Mouse (Mus musculus) gastrocnemius, adult 2 months (tissue): ENCODE results near the gene Hdac8. TPM values are rescaled to one million over a fixed set of nuclear protein-coding genes. Genes with fewer than 3 reads are reported as not detected.

Experiments used
- DNase-seq: peaks from one replicate; pipeline ENCODE4 v3.0.0; 2022
- H3K27ac ChIP-seq: fragments of 200-600 bp; 2 replicates; pipeline ENCODE4 v1.8.1; 2022; ENCODE audit warnings: mild to moderate bottlenecking
- H3K4me3 ChIP-seq: fragments of 200-600 bp; 2 replicates; pipeline ENCODE4 v1.8.1; 2022; ENCODE audit warnings: mild to moderate bottlenecking, moderate library complexity
- CTCF ChIP-seq: fragments of 200-600 bp; IDR thresholded peaks from 2 replicates; pipeline ENCODE4 v1.8.1; 2022; ENCODE audit warnings: antibody characterized with exemption, mild to moderate bottlenecking, moderate library complexity
- intact Hi-C: fragments of 180-260 bp; cut with DNase I; formaldehyde crosslinking; loops from one replicate; pipeline ENCODE4 v1.15.1; 2025
- long read RNA-seq, 2 experiments: library from polyadenylated mRNA; stranded (forward); transcript quantifications; one replicate each; pipeline ENCODE4 v2.0.0; 2021
- total RNA-seq, 2 experiments: library from RNA; stranded (reverse); gene quantifications; 2 replicates each; pipeline ENCODE4 v1.2.3; 2021

Gene Hdac8
- total RNA-seq = 1 to 10 TPM; 3.8 to 4.2 TPM
- long read RNA-seq, experiment 1 = 0 reads
- long read RNA-seq, experiment 2, partial matches to known transcripts = 1 of 2 reads
- long read RNA-seq, experiment 2, other reads (novel, unspliced or antisense) = 0 of 2 reads

DNA sequence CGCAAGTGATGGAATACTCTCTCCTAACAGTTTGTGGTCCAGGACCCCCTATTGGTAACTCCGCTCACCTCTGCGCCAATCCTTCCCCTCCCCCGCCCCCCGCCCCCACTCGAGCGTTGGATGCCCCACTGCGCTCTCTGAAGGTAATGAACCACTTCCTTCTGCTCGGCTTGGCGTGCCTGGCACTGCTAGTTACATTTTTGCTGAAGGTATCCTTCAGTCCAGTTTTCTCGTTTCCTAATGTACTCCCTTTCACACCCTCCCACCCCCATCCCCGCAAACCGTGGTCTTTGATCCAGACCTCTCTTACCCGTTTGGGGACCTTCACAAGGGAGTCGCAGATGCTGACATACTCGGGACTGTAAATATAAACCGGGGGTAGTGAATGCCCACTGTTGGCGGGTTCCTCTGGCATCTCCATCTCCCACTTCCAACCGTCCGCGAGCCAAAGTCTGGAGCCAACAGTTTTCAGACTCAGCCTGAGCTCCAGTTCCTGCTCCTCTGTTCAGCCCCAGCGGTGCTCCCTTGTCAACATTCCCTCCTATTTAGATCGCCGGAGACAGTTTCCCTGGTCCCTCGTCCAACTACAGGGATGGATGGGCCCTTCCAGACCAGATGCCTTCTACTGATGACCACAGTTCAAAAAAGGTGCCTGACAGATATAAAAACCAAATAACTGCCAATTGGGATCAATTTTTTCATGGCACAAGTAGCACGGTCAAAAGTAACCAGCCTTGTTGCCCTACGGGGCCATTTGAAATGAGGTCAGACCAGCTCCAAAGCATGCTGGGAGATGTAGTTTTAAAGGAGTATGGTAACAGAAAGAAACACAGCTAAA lies at the start of gene Hdac8:
Gene Hdac8 (minus strand): TSS at position 716 of the 838 bp plus-strand sequence.
- TF ChIP-seq CTCF = no peak
- DNase-seq = peak; percentile 53
- intact Hi-C loops = no loop called here

DNA sequence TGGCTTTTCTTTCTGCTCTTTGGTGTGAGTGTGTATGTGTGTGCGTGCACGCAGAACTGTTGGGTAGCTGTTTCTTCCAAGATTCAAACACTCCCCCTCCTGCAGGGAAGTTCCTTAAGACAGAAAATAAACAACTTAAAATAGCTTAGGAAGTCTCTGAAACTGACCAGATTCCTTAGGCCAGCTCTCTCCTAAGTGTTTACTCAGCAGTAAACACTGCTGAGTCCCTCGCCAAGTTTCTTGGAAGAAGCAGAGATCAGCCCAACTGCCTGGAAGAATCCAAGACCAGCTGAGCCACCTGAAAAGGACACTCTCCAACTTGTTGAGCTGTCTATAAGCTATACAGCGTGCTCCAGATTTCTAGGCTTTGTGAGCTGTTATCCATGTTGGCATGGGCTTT lies 4.0 kb upstream of the Hdac8 start:
- Histone ChIP-seq H3K27ac (no peak overlapping the region), H3K4me3 (no peak overlapping the region)
- intact Hi-C loops = no loop called here
- no peak for DNase-seq
- TF ChIP-seq CTCF = no peak

More for the DNA sequence above, at the start of gene Hdac8:
- peak within 1 kb of the TSS; percentile 88 for H3K27ac ChIP-seq
- H3K4me3 ChIP-seq = peak within 1 kb of the TSS; percentile 74

- intact Hi-C loops = no loop called here
- Histone ChIP-seq H3K27ac (peak overlapping the region; percentile 88), H3K4me3 (peak overlapping the region; percentile 74)
- no peak for TF ChIP-seq CTCF
- no peak for DNase-seq
Measured at GRCm38 (mm10) chrX:102504179-102504578, 980 bp downstream of the Hdac8 start.

DNA sequence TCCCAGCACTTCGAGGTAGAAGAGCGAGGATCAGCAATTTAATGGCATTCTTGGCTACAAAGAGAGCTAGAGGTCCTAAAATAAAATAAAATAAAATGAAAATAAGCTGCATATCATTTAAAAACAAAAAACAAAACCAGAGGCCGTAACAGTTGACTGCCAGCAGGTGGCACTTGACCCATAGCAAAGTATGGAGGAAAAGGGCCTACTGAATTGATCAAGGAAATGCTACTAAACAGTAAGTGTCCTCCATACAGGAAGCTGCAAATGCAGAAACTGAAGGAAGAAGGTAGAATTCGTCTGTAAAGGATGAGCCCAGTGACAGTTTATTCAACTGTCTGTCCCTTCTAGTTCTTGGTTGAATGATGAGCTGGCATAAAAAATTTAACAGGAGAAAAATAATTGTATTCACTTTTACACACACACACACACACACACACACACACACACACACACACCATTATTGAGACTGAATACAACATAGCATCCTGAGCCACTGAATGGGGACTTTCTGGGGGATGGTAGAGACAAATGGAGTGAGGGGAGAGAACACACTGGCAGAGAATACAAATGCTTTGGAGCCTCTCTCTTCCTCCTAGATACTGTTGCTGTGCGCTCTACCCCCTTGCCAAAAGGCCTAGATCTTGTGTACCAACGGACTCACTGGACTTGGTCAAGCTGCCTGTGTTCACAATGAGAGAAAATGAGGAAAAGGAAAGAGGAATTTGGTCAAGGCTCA lies 11.0 kb downstream of the Hdac8 start:
- no peak overlapping the region for H3K27ac ChIP-seq
- intact Hi-C loops = no loop called here
- no peak for DNase-seq
- peak; percentile 46 for TF ChIP-seq CTCF
- H3K4me3 ChIP-seq = no peak overlapping the region

DNA sequence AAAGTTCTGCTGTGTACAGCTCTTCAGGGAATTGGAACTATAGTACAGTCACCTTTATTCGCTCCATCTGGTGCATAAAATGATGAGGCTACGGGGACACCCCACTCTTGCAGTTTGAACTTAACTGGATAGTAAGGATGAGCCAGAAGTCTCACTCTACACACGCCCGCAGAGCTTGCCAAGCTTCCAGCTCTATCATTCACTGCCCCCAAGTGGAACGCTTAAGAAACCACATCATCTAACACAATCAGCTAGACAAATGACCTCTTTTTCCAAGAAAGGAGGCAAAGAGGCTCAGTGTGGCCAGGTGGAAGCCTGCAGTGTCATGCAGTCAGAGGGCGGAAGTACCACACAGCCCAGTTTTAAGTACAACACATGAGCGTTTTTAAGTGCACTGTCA lies 19.6 kb downstream of the Hdac8 start:
- intact Hi-C loops = no loop called here
- no peak overlapping the region for H3K4me3 ChIP-seq
- TF ChIP-seq CTCF = no peak

DNA sequence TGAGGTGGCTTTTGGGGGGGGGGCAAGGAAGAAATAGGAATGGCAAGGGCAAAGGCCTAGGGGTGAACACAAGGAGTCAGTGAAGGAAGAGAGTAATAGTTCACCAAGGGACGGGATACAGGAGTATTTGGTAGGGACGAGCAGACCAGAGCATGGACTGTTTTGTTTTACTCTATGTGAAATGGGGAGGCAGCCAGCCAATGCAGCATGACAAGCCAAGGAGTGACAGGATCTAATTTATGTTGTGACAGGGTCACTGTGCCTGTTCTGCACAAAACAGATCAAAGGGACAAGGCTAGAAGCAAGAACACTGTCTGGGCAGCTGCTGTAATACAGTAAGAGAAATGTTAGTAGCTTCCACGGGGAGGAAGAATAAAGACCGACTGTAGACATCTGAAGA lies 25.5 kb downstream of the Hdac8 start:
- Histone ChIP-seq H3K27ac (no peak overlapping the region), H3K4me3 (no peak overlapping the region)
- peak; percentile 24 for DNase-seq
- intact Hi-C loops = loop anchor here (2.0 kb wide), 2 partner anchors 261 to 319 kb away; no protein-coding TSS in a partner anchor
- TF ChIP-seq CTCF = no peak

More for the DNA sequence above, 19.6 kb downstream of the Hdac8 start:
- no peak for DNase-seq
- no peak overlapping the region for H3K27ac ChIP-seq

- intact Hi-C loops = loop anchor here (2.0 kb wide), 2 partner anchors 260 to 318 kb away; no protein-coding TSS in a partner anchor
- H3K4me3 ChIP-seq = no peak overlapping the region
- no peak for DNase-seq
- peak; percentile 82 for TF ChIP-seq CTCF
- H3K27ac ChIP-seq = no peak overlapping the region
Measured at GRCm38 (mm10) chrX:102478965-102479364, 26.2 kb downstream of the Hdac8 start.

DNA sequence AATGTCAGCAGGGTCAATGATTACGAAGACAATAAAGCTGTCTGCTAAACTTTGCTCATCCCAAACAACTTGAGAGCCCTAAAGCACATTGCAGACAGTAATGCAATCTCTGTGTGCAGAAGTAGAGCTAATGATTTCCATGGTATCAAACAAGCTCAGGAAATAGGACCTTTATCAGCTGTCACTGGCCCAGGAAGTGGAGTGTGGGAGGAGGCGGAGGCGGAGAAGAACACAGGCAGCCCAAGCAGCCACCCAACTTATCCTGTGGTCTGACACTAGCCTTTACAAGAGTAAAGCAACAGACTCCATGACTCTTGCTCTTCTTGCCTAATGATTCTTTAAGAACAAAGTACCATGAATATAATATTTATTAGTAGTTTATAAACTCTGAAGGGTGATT lies 26.7 kb downstream of the Hdac8 start:
- no peak overlapping the region for H3K4me3 ChIP-seq
- intact Hi-C loops = loop anchor here (2.0 kb wide), 2 partner anchors 260 to 318 kb away; no protein-coding TSS in a partner anchor
- TF ChIP-seq CTCF = no peak
- H3K27ac ChIP-seq = no peak overlapping the region
- no peak for DNase-seq

DNA sequence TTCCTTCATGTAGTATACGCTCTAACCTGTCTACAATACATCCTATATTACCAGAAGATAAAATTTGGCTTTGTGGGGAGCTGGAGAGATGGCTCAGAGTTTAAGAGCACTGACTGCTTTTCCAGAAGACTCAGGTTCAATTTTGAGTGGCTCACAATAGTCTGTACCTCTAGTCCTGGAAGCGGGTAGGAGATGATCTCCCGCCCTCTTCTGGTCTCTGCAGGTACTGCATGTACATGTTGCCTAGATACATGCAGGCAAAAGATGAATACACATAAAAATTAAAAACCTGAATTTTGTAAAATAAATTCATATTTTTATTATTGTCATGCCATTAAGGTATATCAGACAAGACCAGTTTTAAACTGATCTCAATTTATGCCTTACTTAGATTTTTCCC lies 28.4 kb downstream of the Hdac8 start:
- peak; percentile 68 for DNase-seq
- intact Hi-C loops = no loop called here
- TF ChIP-seq CTCF = peak; percentile 90
- no peak overlapping the region for H3K4me3 ChIP-seq
- H3K27ac ChIP-seq = no peak overlapping the region

DNA sequence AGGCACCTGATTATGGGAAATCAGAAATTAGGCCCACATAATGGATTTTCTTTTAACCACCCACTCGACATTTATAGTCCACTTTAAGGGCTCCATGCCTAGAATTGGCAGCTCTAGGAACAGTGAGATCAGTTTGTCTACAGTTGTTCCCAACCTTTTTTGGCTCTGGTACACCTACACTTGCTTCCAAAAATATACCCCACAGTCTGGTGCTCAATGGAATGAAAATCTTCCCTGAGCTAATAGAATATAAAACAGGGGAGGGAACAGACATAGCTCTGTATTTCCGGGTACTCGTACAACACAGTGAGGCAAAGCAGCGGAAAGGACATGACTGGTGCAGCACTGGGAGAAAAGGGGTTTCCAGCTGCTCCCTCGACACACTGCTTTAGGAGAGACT lies 29.6 kb downstream of the Hdac8 start:
- H3K27ac ChIP-seq = no peak overlapping the region
- no peak for DNase-seq
- no peak for TF ChIP-seq CTCF
- intact Hi-C loops = no loop called here
- no peak overlapping the region for H3K4me3 ChIP-seq

DNA sequence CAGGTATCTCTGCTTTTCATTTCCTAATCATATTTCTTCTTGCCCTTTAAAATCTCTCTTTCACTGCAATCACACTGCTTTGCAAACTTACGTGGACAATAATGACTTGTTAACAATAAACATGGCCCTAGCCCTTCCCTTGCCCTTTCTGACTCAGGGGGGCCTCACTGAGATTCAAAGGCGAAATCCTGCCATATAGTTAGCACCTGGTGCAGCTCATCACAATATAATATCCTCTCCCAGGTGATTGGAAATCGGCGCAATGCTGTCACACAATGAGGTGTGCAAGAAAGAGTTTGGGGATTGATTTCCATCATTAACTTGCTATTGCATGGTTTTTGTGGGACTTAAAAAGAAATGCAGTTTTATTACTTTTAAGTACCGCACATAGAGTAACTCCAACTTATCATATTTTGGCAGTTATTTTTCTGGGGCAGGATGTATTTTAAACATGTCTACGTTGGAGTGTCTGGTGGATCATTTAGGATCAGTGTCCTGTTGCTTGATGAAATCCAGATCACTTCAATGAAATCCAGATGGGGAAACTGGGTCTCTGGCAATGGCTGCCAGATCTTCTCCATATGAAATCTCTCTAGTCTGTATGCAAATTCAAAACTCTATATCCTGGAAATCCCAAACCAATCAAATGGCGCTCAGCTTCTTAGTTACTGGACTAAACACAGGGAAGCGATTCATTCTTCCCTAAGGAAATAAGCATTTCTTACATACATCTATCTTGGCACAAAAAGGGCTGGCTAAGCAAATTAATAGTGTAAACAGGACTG lies 86.6 kb downstream of the Hdac8 start:
- no peak for TF ChIP-seq CTCF
- H3K27ac ChIP-seq = no peak overlapping the region
- no peak for DNase-seq
- intact Hi-C loops = no loop called here
- no peak overlapping the region for H3K4me3 ChIP-seq

DNA sequence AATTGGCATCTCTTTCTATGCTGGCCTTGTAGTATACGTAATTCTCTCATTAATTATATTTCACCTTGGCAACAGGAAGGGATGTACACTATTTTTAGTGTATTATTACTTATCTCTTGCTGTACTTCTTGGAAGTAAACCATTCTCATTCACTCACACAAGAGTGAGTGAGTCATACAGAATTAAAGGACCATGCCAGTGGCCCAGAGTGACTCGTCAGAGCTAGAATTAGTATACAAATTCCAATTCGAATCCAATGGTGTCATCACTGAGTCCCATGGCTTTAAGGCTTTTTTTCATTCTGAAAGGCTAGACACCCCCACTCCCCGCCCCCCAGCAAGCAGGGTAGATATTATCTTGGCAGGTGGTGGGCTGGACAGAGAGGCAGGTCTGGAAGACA lies 88.2 kb downstream of the Hdac8 start:
- intact Hi-C loops = no loop called here
- no peak for DNase-seq

More for the DNA sequence above, 88.2 kb downstream of the Hdac8 start:
- Histone ChIP-seq H3K4me3 (no peak overlapping the region), H3K27ac (no peak overlapping the region)
- TF ChIP-seq CTCF = no peak
